Comparison of ENCODE assay signal across 8 mouse cellular contexts in the genomic region with DNA sequence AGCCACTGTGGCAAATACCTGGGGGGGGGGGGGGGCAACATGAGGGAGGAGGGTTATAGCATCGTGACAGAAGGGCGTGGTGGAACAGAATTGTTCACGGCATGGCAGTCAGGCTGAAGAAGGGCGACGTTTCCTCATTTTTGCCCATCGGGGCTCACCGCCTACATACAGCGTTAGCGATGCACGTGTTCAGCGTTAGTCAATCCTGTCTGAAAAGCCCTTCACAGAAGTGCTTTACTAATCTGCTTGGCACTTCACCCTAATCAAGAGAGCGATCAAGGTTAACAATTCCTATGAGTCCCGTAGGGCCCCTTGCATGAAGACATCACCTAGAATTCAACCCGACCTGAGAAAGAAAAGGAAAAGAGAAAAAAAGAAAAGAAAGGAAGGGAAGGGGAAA. TPM values are rescaled to one million over a fixed set of nuclear protein-coding genes. Genes with fewer than 3 reads are reported as not detected.
A peak's percentile ranks its signal among the peaks of the same experiment; 100 is the strongest.
DNase-seq lines count a peak whose midpoint lies in the region; ATAC-seq and TF ChIP-seq lines count a peak whose summit lies in the region.
"Had no signal": no experiment of that assay in that cellular context is flagged by ENCODE, and none has a peak within 500 bp of the region (broad histone marks: within the 10 kb centered on the region; RNA-seq: fewer than 3 reads in every experiment).

No protein-coding gene starts in this region.

- H3K4me1 ChIP-seq in heart, embryonic 12.5 days (replicated peaks): peaks cover 8% of the 10 kb centered on the region
- H3K4me1 ChIP-seq in lung, embryonic 14.5 days (ENCODE audit: insufficient read depth): peaks cover 6% of the 10 kb centered on the region; the same call in 1 of the 2 replicates

- no peak for DNase-seq in heart, adult 8-10 months (ENCODE audit: low spot score)
- DNase-seq in lung, embryonic 14.5 days: peak; percentile 9
- no peak for DNase-seq in lung, postnatal 10 days
- DNase-seq in Muller cell, postnatal 12 days (ENCODE audit: inconsistent ontology term): peak; percentile 11
- DNase-seq in lung, postnatal 36 days: peak; percentile 47
- DNase-seq in urinary bladder, postnatal 10 days (ENCODE audit: low spot score): no peak

- no peaks in the 10 kb centered on the region for H3K9me3 ChIP-seq in heart, embryonic 12.5 days (replicated peaks)
- H3K9me3 ChIP-seq in lung, embryonic 14.5 days (ENCODE audit: low read depth, low read length): no peaks in the 10 kb centered on the region

- no peaks in the 10 kb centered on the region for H3K27me3 ChIP-seq in heart, embryonic 12.5 days (replicated peaks)
- H3K27me3 ChIP-seq in lung, embryonic 14.5 days (ENCODE audit: insufficient read depth, low read length): no peaks in the 10 kb centered on the region

- peak overlapping the region; percentile 21; the same call in 1 of the 2 replicates for H3K4me2 ChIP-seq in heart, embryonic 12.5 days
- H3K4me2 ChIP-seq in lung, embryonic 14.5 days: peak overlapping the region; percentile 8; the same call in 1 of the 2 replicates

- no peak for TF ChIP-seq CTCF in lung, embryonic 14.5 days (IDR thresholded peaks at IDR 0.05; ENCODE audit: low read depth)

- no peak overlapping the region for H3K9ac ChIP-seq in heart, embryonic 12.5 days
- H3K9ac ChIP-seq in lung, embryonic 14.5 days: no peak overlapping the region

- ATAC-seq in heart, embryonic 12.5 days (ENCODE audit: insufficient number of reproducible peaks, low FRiP score): no peak
- ATAC-seq in lung, embryonic 14.5 days (ENCODE audit: insufficient read depth): peak; percentile 5; the same call in 1 of the 2 replicates

- H3K27ac ChIP-seq in heart, embryonic 12.5 days (ENCODE audit: poor library complexity, severe bottlenecking): no peak overlapping the region
- H3K27ac ChIP-seq in lung, embryonic 14.5 days (ENCODE audit: low read depth): no peak overlapping the region

- no peaks in the 10 kb centered on the region for H3K36me3 ChIP-seq in heart, embryonic 12.5 days
- no peaks in the 10 kb centered on the region for H3K36me3 ChIP-seq in lung, embryonic 14.5 days (ENCODE audit: insufficient read depth)

- H3K4me3 ChIP-seq in heart, embryonic 12.5 days: no peak overlapping the region
- H3K4me3 ChIP-seq in lung, embryonic 14.5 days (ENCODE audit: low read depth, low read length): no peak overlapping the region

- WGBS in heart, embryonic 12.5 days: 38% methylated on average over 14 of the region's 14 CpGs
- WGBS in lung, embryonic 14.5 days: 42% methylated on average over 14 of the region's 14 CpGs

RNA-seq across cellular contexts. Expression of a gene that starts 34.3 kb away (rescaled TPM):
- 2.0 and 2.1 TPM in 2 replicates for polyA plus RNA-seq in heart, embryonic 12.5 days (2016; fragmentation: Nextera tagmentation; extraction: Ambion mirVana)
- total RNA-seq in heart, adult 8-10 months (2022): 10 to 100 TPM in 1 of 4 experiments, 1 to 10 TPM in 3; 8.9 to 11.7 (median 9.3) TPM
- polyA plus RNA-seq in lung, embryonic 14.5 days (2014; fragmentation: Nextera tagmentation; extraction: Ambion mirVana): 0.50 and 0.74 TPM in 2 replicates
- total RNA-seq: hematopoietic stem cell, adult 5-6 weeks had no signal

Comparison
In these comparisons a context has a peak if more than half of its experiments do, and no peak if none do; other contexts are left out.
1. DNase-seq: peak in lung, embryonic 14.5 days (single experiment), Muller cell, postnatal 12 days (single experiment) and lung, postnatal 36 days (single experiment); none in heart, adult 8-10 months (single experiment), lung, postnatal 10 days (single experiment) and urinary bladder, postnatal 10 days (single experiment).